Mouse (Mus musculus) lung, embryonic 14.5 days (tissue): ENCODE data around the gene Dnajb1. TPM values are rescaled to one million over a fixed set of nuclear protein-coding genes. Genes with fewer than 3 reads are reported as not detected.
A peak's percentile ranks its signal among the peaks of the same experiment; 100 is the strongest.

Experiments used
- ATAC-seq: fragments of 200-750 bp; cut with Nextera tagmentation; 2 replicates; pipeline ENCODE4 v1.8.0; 2017; ENCODE audit warnings: mild to moderate bottlenecking, moderate TSS enrichment, moderate library complexity; ENCODE audit not compliant: insufficient read depth
- DNase-seq: peaks from one replicate; pipeline ENCODE4 v3.0.0-alpha.2; 2015
- H3K27ac ChIP-seq: fragments of 300-500 bp; sonication (generic); 2 replicates; pipeline ENCODE4 v1.5.1; 2014; ENCODE audit warnings: low read depth, mild to moderate bottlenecking, moderate library complexity
- H3K27me3 ChIP-seq: fragments of 300-500 bp; sonication (generic); 2 replicates; pipeline ENCODE4 v1.6.1; 2014; ENCODE audit warnings: low read length, control low read depth; ENCODE audit not compliant: insufficient read depth
- H3K36me3 ChIP-seq: fragments of 300-500 bp; sonication (generic); 2 replicates; pipeline ENCODE4 v1.6.1; 2014; ENCODE audit warnings: control low read depth; ENCODE audit not compliant: insufficient read depth
- H3K4me1 ChIP-seq: fragments of 300-500 bp; sonication (generic); 2 replicates; pipeline ENCODE4 v1.6.1; 2014; ENCODE audit warnings: antibody characterized with exemption, control low read depth; ENCODE audit not compliant: insufficient read depth
- H3K4me2 ChIP-seq: fragments of 300-500 bp; sonication (generic); 2 replicates; pipeline ENCODE4 v1.6.1; 2014; ENCODE audit warnings: mild to moderate bottlenecking
- H3K4me3 ChIP-seq: fragments of 300-500 bp; sonication (generic); 2 replicates; pipeline ENCODE4 v1.5.1; 2014; ENCODE audit warnings: low read depth, low read length
- H3K9ac ChIP-seq: fragments of 300-500 bp; sonication (generic); 2 replicates; pipeline ENCODE4 v1.6.1; 2014
- H3K9me3 ChIP-seq: fragments of 300-500 bp; sonication (generic); 2 replicates; pipeline ENCODE4 v1.6.1; 2016; ENCODE audit warnings: low read depth, low read length, control low read depth
- CTCF ChIP-seq: IDR thresholded peaks from 2 replicates; pipeline ENCODE4 v1.5.1; 2016; ENCODE audit warnings: antibody characterized with exemption, low read depth
- WGBS: fragments of 180-500 bp; shearing (Covaris S2); extraction: QIAGEN DNeasy Blood & Tissue Kit; methylation state at CpG from one replicate; pipeline ENCODE4 v1.1.7; 2014; 5-methylcytosine and 5-hydroxymethylcytosine counted together
- polyA plus RNA-seq: library from polyadenylated mRNA; unstranded; fragments of >200 nt; fragmentation: Nextera tagmentation; extraction: Ambion mirVana; gene quantifications from 2 replicates; pipeline ENCODE4 v1.2.1, GENCODE M21; 2014

Dnajb1 gene
- polyA plus RNA-seq, 1 experiment from 2014 or later: 61.3 TPM

DNA sequence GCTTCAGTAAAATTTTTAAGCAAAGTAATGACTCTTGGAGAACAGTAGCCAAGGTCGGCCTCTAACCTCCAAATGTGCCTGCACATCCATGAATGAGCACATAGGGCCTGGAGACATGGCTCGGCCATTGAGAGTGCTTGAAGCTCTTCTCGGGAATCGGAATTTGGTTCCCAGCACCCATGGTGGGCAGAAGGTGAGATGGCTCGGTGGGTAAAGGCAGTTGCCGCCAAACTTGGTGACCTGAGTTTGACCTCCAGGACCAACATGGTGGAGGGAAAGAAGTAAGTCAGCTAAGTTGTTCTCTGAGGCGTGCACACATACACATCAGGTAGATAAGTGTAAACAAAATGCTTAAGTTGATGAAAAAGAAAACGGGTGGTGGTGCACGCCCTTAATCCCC lies 48.0 kb downstream of the Dnajb1 start:
- H3K27me3 ChIP-seq: no peaks in the 10 kb centered on the region
- TF ChIP-seq CTCF: no peak

GRCm38 (mm10) chr8:83656484-83657246 lies 48.7 kb downstream of the Dnajb1 start:
- H3K36me3 ChIP-seq: peaks cover 40% of the 10 kb centered on the region
- 0 out of 2 replicates have a peak, but pooled peaks cover 11% of the 10 kb centered on the region for H3K4me1 ChIP-seq
- H3K27ac ChIP-seq: peak overlapping the region; percentile 20; the same call in 1 of the 2 replicates
- DNase-seq: peak; percentile 60
- H3K4me3 ChIP-seq: no peak overlapping the region
- ATAC-seq: no peak
- no peak overlapping the region for H3K9ac ChIP-seq
- no peaks in the 10 kb centered on the region for H3K9me3 ChIP-seq
- no peak overlapping the region for H3K4me2 ChIP-seq
- H3K27me3 ChIP-seq: no peaks in the 10 kb centered on the region
- 66% methylated on average over 13 of the region's 13 CpGs for WGBS
- peak; percentile 42; the same call in 1 of the 2 replicates for TF ChIP-seq CTCF

More for the DNA sequence above, 48.0 kb downstream of the Dnajb1 start:
- peaks cover 40% of the 10 kb centered on the region for H3K36me3 ChIP-seq
- H3K9ac ChIP-seq: no peak overlapping the region
- DNase-seq (no peak), ATAC-seq (no peak)
- no peak overlapping the region for H3K4me2 ChIP-seq
- no peak overlapping the region for H3K4me3 ChIP-seq
- 83% methylated on average over 9 of the region's 9 CpGs for WGBS
- 0 out of 2 replicates have a peak, but pooled peaks cover 9% of the 10 kb centered on the region for H3K4me1 ChIP-seq
- H3K9me3 ChIP-seq: no peaks in the 10 kb centered on the region
- 0 out of 2 replicates have a peak overlapping the region, but pooled peaks have one; percentile 20 for H3K27ac ChIP-seq

DNA sequence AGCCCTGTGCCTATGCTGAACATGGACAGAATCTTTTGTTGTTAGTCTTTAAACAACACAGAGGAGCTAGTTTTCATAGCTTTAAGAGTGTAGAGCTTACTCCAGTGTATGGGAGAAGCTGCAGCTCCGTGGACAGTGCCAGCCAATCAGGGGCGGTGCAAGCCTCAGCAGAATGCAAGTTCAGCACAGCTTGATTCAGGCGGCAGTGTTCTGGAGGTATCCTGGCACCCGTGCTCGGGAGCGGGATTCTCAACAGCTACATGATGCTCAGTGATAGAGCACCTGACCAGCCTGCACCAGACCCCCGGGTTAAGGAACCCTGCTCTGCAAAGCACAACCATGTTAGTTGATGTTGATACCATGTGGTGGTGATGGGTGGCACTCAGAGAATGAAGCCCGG lies 52.6 kb downstream of the Dnajb1 start:
- H3K9me3 ChIP-seq: no peaks in the 10 kb centered on the region
- peak overlapping the region; percentile 37; the same call in 1 of the 2 replicates for H3K9ac ChIP-seq
- WGBS: 8% methylated on average over 8 of the region's 8 CpGs
- TF ChIP-seq CTCF: no peak
- no peaks in the 10 kb centered on the region for H3K27me3 ChIP-seq
- H3K36me3 ChIP-seq: peaks cover 35% of the 10 kb centered on the region
- peak overlapping the region; percentile 52; the same call in 1 of the 2 replicates for H3K4me2 ChIP-seq
- peaks cover 15% of the 10 kb centered on the region; the same call in 1 of the 2 replicates for H3K4me1 ChIP-seq
- ATAC-seq (peak; percentile 4; the same call in 1 of the 2 replicates), DNase-seq (peak; percentile 44)
- H3K27ac ChIP-seq: peak overlapping the region; percentile 70
- peak overlapping the region; percentile 24; the same call in 1 of the 2 replicates for H3K4me3 ChIP-seq

GRCm38 (mm10) chr8:83660995-83661680 lies 53.1 kb downstream of the Dnajb1 start:
- WGBS: 11% methylated on average over 22 of the region's 22 CpGs
- peak overlapping the region; percentile 37 for H3K9ac ChIP-seq
- ATAC-seq: peak; percentile 11
- peak overlapping the region; percentile 24 for H3K4me3 ChIP-seq
- H3K36me3 ChIP-seq: peaks cover 30% of the 10 kb centered on the region
- H3K9me3 ChIP-seq: no peaks in the 10 kb centered on the region
- DNase-seq: peak; percentile 64
- H3K27ac ChIP-seq: peak overlapping the region; percentile 70
- peaks cover 16% of the 10 kb centered on the region; the same call in 1 of the 2 replicates for H3K4me1 ChIP-seq
- H3K27me3 ChIP-seq: no peaks in the 10 kb centered on the region
- no peak for TF ChIP-seq CTCF
- H3K4me2 ChIP-seq: peak overlapping the region; percentile 52; the same call in 1 of the 2 replicates

Other genes starting within 250 kb of the Dnajb1 start
- 0.05 and 0.12 TPM in 2 replicates for gene Clgn, start 218.3 kb upstream of the Dnajb1 start, polyA plus RNA-seq
- 115 and 123 TPM in 2 replicates for gene Scoc, start 149.8 kb upstream of the Dnajb1 start, polyA plus RNA-seq
- not detected in 2 replicates for gene Olfr370, start 72.4 kb upstream of the Dnajb1 start, polyA plus RNA-seq
- 361 and 362 TPM in 2 replicates for gene Ndufb7, start 41.5 kb upstream of the Dnajb1 start, polyA plus RNA-seq
- 531 and 570 TPM in 2 replicates for gene Tecr, start 222 bp upstream of the Dnajb1 start, polyA plus RNA-seq
- gene Gipc1, start 44.5 kb downstream of the Dnajb1 start, polyA plus RNA-seq: 170 and 175 TPM in 2 replicates
- 0.89 and 0.95 TPM in 2 replicates for gene Ptger1, start 58.5 kb downstream of the Dnajb1 start, polyA plus RNA-seq
- gene Pkn1, start 91.0 kb downstream of the Dnajb1 start, polyA plus RNA-seq: 35.8 and 37.7 TPM in 2 replicates
- gene Ddx39, start 107.0 kb downstream of the Dnajb1 start, polyA plus RNA-seq: 184 and 199 TPM in 2 replicates
- gene Adgre5, start 133.1 kb downstream of the Dnajb1 start, polyA plus RNA-seq: 56.9 and 57.0 TPM in 2 replicates